Mouse (Mus musculus): ENCODE measurements around the gene Gmnn. TPM values are rescaled to one million over a fixed set of nuclear protein-coding genes. Genes with fewer than 3 reads are reported as not detected.
A peak's percentile ranks its signal among the peaks of the same experiment; 100 is the strongest.
"Not testable (repeated sequence)": the region's sequence is repeated elsewhere in the genome, so short reads cannot be mapped to it uniquely, and the experiment has no call there.

Gene Gmnn
- total RNA-seq (2021): 19.3 and 21.8 TPM in 2 replicates
- long read RNA-seq, experiment 1, transcript Gmnn-202 (7 exons, 963 nt): major isoform, 31 of 53 reads
- long read RNA-seq, experiment 1, partial matches to known transcripts: 0 of 53 reads
- long read RNA-seq, experiment 1, other reads (novel, unspliced or antisense): 20 of 53 reads
- long read RNA-seq, experiment 2, transcript Gmnn-202 (7 exons, 963 nt): major isoform, 20 of 38 reads
- long read RNA-seq, experiment 2, partial matches to known transcripts: 1 of 38 reads
- long read RNA-seq, experiment 2, other reads (novel, unspliced or antisense): 15 of 38 reads

- DNase-seq: peak; percentile 93
Observed at GRCm38 (mm10) chr13:24761403-24762227, at the start of gene Gmnn. Gmnn (minus strand) TSS chr13:24761923.

- peak; percentile 57 for DNase-seq
Observed at GRCm38 (mm10) chr13:24806079-24806478, 44.4 kb upstream of the Gmnn start.

DNA sequence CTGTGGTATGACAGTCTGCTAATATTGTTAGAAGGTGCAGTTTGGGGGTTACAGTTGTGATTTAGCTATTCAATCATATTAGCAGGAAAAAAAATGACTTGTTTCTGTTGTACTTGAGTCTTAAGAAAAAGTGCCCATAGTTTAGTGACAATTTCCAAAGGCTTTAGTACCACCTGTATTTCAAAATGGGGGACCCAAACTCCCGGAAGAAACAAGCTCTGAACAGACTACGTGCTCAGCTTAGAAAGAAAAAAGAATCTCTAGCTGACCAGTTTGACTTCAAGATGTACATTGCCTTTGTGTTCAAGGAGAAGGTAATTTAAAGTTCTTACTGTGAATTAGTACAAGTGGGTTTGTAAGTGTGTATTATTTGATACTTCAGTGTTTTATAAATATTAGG is 41.5 kb upstream of the Gmnn start:
- no peak for DNase-seq

- DNase-seq: peak; percentile 62
Observed at GRCm38 (mm10) chr13:24802131-24802691, 40.5 kb upstream of the Gmnn start.

DNA sequence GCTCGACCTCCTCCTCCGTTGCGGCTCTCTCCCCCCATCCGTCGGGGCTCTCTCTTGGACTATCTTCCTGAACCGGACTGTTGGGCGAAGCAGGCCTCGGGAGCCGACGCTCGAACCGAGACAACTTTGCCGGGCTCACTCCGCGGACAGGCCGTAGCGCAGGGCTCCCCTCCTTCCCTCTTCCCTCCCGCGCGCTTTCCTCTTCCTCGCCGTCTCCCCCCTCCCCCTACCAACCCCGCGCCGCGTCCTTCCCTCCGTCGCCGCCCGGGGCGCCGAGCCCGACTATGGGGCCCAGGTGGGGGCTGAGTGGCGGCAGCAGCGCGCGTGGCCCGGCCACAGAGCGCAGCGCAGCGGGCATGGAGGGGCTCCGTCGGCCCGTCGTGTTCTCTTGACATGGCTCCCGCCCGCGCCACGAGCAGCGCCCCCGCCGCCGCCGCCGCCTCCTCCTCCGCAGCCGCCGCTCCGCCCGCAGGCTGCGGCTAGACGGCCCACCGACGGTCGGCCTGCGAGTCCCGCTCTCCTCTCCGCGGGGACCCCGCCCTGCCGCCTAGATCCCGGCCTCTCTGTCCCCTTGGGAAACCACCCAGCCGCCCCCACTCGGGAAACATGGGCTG is 39.7 kb upstream of the Gmnn start, which contains the start of gene BC005537:
Gene BC005537, plus strand, starts transcription at position 350 of the 614 bp plus-strand sequence.
- DNase-seq: peak; percentile 80

DNA sequence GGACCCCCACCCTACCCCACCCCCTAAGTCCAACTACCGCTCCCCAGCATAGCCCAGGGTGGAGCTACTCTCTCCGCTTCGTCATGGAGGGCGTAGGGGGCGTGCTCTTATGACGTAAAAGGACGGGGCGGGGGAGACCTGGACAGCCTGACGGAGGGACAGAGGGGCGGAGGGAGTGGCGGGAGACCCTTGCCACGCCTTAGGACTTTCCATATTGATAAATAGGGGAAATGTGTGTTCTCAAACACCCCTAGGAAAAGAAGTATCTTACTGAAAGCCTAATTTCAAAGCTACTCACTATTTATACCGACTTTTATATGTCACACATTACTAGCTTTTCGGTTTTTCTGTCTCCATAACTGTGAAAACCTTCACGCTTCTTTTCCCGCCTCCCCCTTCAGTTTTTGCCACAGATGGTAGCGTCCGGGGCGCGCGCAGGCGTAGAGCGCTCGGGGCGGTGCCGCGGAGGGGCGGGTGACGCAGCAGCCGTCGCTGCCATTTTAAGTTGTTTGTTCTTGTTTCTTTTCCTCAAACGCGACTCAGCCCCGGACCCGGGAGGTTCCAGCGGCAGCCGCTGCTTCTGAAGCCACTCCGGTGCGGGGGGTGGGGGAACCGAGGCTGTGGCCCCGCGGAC is 39.1 kb upstream of the Gmnn start:
- peak; percentile 99 for DNase-seq

- DNase-seq: peak; percentile 75
Observed at GRCm38 (mm10) chr13:24799925-24800673, 38.4 kb upstream of the Gmnn start.

DNA sequence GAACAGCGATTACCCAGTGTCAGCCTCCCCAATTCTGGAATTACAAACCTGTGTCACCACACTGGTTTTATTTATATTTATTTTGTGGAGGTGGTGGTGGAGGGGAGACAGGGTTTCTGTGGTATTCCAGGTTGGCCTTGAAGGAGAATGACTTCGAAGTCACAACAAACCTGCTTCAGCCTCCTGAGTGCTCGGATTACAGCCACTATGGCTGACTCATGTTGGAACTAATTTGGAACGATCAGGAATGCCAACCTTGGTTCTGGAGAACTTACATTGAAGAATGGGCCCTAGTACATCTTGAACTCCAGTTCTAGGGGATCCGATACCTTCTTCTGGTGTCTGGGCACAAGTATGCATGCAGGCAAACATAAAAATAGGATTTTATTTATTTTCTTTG is 37.7 kb upstream of the Gmnn start:
- DNase-seq: peak; percentile 21

- DNase-seq: no peak
Observed at GRCm38 (mm10) chr13:24798686-24799085, 37.0 kb upstream of the Gmnn start.

DNA sequence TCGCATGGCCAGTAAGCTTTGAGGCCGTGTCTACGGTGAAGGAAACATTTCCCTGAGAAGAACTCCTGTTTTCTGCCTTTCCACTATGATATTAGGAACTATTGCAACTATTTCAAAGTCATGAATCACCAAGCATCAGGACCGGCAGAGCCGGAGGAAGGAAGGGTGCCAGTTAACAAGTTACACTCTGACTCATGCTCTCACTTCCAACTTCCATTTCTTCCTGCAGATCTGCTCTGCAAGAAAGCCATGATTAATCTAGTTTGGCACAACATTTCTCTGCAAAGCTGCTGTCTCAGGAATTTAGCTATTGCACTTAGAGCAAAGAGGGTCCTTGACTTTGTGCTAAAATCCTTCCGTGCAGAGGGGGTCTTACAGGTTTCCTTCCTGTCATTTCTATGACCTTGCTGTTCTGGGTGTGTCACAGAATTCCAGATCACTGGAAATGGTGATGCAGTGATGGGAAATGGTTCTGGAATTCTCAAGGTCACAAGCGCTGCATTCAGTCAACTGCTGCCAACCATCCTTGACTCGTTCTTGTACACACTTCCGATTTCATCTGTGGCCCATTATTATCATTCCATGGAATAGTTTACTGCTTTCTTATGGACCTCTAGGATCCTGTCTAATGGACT is 30.8 kb upstream of the Gmnn start:
- DNase-seq: peak; percentile 48

- DNase-seq: peak; percentile 47
Observed at GRCm38 (mm10) chr13:24791349-24791748, 29.6 kb upstream of the Gmnn start.

GRCm38 (mm10) chr13:24787477-24787876 is 25.8 kb upstream of the Gmnn start:
- DNase-seq: no peak

GRCm38 (mm10) chr13:24786014-24786490 is 24.3 kb upstream of the Gmnn start:
- DNase-seq: peak; percentile 30

GRCm38 (mm10) chr13:24781916-24782315 is 20.2 kb upstream of the Gmnn start:
- peak; percentile 75 for DNase-seq

- DNase-seq: no peak
Observed at GRCm38 (mm10) chr13:24778706-24779380, 17.1 kb upstream of the Gmnn start.

- DNase-seq: no peak
Observed at GRCm38 (mm10) chr13:24778026-24778425, 16.3 kb upstream of the Gmnn start.

DNA sequence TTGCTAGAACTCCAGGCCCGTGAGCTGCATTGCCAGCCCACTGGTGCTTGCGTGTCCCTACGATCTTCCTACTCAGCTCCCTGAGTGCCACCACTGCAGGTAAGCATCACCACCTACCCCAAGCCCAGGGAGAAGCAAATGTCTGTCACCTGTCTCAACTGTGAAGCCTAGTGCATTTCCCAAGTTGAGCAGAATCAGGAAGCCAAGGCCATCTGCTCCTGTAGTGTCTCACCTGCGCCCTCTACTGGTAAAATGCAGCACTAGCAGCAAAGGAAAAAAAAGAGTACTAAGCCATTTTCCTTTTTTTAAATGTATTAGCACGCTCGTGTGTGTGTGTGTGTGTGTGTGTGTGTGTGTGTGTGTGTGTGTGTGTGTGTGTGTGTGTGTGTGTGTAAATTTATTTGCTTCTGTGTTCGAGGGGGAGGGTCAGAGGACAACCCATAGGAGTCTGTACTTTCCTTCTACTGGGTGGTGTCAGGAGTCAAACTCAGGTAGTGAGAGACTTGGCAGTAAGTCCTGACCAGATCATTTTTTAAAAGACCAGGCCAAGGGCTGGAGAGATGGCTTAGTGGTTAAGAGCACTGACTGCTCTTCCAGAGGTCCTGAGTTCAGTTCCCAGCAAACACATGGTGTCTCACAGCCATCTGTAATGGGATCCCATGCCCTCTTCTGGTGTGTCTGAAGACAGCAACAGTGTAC is 14.6 kb upstream of the Gmnn start:
- DNase-seq: peak; percentile 82

DNA sequence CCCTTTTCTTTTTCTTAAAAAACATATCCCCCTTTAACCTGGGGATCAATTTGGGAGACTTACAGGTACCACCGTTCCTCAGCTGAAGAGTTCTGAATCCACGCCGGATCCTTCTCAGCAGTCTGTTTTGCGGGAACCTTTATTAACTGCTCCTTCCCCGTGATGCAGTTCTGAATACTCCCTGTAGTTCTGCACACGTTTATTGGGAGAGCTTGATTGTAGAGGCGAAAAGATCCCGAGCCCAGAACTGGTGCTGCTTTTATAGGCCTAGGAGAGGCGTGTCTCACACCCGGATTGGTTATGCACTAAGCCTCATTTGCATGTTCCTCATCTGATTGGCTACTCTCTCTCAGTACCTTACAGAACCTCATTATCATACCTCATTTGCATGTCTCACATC is 9.8 kb upstream of the Gmnn start:
- DNase-seq: not testable (repeated sequence)

GRCm38 (mm10) chr13:24767809-24768208 is 6.1 kb upstream of the Gmnn start:
- DNase-seq: not testable (repeated sequence)
